Mouse (Mus musculus): ENCODE measurements around the gene Kctd8. TPM values are rescaled to one million over a fixed set of nuclear protein-coding genes. Genes with fewer than 3 reads are reported as not detected.

Kctd8 gene
- polyA plus RNA-seq, 1 experiment from 2014 or later, result not detected

DNA sequence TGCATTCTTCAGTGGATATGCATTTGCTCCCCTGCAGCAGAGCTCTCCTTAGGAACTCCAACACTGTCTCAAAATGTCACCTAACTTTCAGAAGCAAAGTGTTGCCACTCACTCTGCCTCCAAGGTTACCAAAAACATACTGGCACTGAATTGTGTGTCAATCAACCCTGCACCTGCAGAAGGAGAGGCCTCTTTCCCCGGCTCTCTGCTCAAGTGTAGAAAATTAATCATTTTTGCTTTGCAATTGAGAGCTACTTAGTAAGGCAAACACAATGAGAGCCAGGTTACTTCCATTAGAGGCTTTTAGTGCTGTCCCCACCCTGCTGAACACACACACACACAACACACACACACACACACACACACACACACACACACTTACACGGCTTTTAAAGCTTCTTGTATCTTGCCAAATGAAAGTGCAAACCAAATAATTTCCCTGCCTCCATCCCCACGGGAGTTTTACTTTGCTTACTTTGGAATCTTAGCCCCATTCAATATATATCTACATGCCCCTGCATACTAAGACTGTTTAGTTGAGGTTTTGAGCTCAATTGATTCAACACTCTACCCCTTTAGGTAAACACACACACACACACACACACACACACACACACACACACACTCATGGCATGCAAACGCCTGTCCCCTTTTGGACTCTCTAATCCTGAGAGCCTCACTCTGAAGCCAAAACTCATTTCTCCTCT lies 2.4 kb downstream of the Kctd8 start:
- Histone ChIP-seq H3K4me1 (ENCODE audit: insufficient read depth) (no peaks in the 10 kb centered on the region; the same call in 1 of the 2 replicates), H3K9ac (replicated peaks) (no peak overlapping the region), H3K27ac (ENCODE audit: low read depth) (no peak overlapping the region), H3K9me3 (ENCODE audit: low read length) (no peaks in the 10 kb centered on the region), H3K4me3 (ENCODE audit: low read depth, low read length) (no peak overlapping the region), H3K27me3 (ENCODE audit: insufficient read depth, low read length) (peaks cover 23% of the 10 kb centered on the region), H3K4me2 (ENCODE audit: low read depth, low read length) (no peak overlapping the region), H3K36me3 (replicated peaks; ENCODE audit: insufficient read depth, low read length) (no peaks in the 10 kb centered on the region)
- DNase-seq (no peak), ATAC-seq (no peak)
- TF ChIP-seq CTCF (IDR thresholded peaks at IDR 0.05; ENCODE audit: low read depth) (no peak), EP300 (IDR thresholded peaks at IDR 0.05; ENCODE audit: low read depth) (no peak)
- WGBS (ENCODE audit: insufficient replicate concordance), result 39% methylated on average over 4 of the region's 4 CpGs

DNA sequence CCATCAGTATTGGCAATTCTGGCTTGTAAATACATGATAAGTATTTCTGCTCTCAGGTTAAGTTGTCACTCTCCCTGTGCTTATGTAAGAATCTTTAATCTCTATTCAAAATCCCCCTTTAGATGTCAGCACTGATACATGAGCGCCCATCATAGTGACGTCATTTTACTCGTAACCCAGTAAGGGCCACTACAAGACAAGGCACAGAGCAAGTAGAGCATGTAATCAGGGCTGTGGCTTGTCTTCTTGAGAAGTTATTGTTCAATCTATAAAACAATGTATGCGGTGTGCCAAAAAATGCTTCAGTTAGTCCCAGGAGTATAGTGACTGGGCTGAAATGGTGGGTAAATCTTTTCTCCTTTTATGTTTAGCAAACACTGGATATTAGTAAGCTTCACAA lies 13.9 kb downstream of the Kctd8 start:
- ATAC-seq (no peak), DNase-seq (no peak)
- no peak for TF ChIP-seq EP300 (IDR thresholded peaks at IDR 0.05; ENCODE audit: low read depth)
- no peak for TF ChIP-seq CTCF (IDR thresholded peaks at IDR 0.05; ENCODE audit: low read depth)
- no peaks in the 10 kb centered on the region for H3K27me3 ChIP-seq (ENCODE audit: insufficient read depth, low read length)
- H3K4me1 ChIP-seq (ENCODE audit: insufficient read depth), result no peaks in the 10 kb centered on the region
- 73% methylated on average over 4 of the region's 4 CpGs for WGBS (ENCODE audit: insufficient replicate concordance)
- no peak overlapping the region for H3K9ac ChIP-seq (replicated peaks)
- no peaks in the 10 kb centered on the region for H3K9me3 ChIP-seq (ENCODE audit: low read length)
- no peak overlapping the region for H3K27ac ChIP-seq (ENCODE audit: low read depth)
- H3K4me2 ChIP-seq (ENCODE audit: low read depth, low read length), result no peak overlapping the region
- no peak overlapping the region for H3K4me3 ChIP-seq (ENCODE audit: low read depth, low read length)
- H3K36me3 ChIP-seq (replicated peaks; ENCODE audit: insufficient read depth, low read length), result no peaks in the 10 kb centered on the region

DNA sequence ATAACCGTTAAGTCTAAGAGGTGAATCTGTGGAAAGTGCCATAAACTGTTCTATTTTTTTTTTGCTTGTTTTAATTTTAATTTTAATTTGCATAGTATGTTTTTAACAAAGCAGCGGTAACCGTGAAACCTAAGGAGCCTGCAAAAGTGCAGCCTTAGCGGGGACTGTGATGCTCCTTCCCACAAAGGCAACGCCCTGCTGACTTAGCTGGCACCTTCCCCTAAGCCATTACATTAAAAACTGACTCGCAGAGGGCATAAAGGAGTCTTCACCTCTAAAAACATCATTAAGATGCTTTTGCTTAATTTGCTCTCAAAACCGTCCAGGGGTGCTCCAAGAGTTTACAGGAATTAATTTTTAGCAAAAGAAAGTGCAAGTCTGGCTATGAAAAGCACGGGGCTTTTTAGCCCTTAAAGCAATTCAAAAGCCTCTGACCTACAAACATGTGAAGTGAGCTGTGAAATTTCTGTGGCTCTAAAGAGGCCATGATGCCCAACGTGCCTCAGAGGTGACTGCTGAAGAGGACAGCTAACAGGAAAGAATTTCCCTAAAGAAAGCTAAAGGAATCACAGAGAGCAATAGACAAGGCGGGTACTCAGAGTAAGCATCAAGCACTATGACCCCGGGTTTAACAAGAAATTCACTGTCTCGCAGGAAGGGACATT lies 16.8 kb downstream of the Kctd8 start:
- no peak overlapping the region for H3K27ac ChIP-seq (ENCODE audit: low read depth)
- DNase-seq (no peak), ATAC-seq (no peak)
- H3K4me2 ChIP-seq (ENCODE audit: low read depth, low read length), result no peak overlapping the region
- no peaks in the 10 kb centered on the region for H3K4me1 ChIP-seq (ENCODE audit: insufficient read depth)
- H3K9me3 ChIP-seq (ENCODE audit: low read length), result no peaks in the 10 kb centered on the region
- H3K36me3 ChIP-seq (replicated peaks; ENCODE audit: insufficient read depth, low read length), result no peaks in the 10 kb centered on the region
- H3K9ac ChIP-seq (replicated peaks), result no peak overlapping the region
- TF ChIP-seq EP300 (IDR thresholded peaks at IDR 0.05; ENCODE audit: low read depth) (no peak), CTCF (IDR thresholded peaks at IDR 0.05; ENCODE audit: low read depth) (no peak)
- no peaks in the 10 kb centered on the region for H3K27me3 ChIP-seq (ENCODE audit: insufficient read depth, low read length)
- H3K4me3 ChIP-seq (ENCODE audit: low read depth, low read length), result no peak overlapping the region
- WGBS (ENCODE audit: insufficient replicate concordance), result 64% methylated on average over 12 of the region's 12 CpGs

DNA sequence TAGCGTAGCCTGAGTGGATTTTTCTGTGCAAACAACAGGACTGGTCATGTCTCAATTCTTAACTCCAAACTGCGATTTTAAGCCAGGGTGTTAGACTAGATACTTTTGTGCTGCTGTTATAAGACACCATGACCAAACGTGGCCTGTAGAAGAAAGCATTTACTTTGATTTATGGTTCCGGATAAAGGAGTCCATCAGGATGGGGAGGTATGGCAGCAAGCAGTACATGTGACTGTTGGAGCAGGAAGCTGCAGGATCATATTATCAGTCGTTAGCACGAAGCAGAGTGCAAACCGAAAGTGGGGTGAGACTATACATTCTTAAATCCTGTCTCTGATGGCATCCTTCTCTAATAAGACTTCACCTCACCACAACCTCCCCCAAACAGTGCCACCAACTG lies 28.9 kb downstream of the Kctd8 start:
- ATAC-seq, result no peak
- WGBS (ENCODE audit: insufficient replicate concordance), result 74% methylated on average over 7 of the region's 7 CpGs
- DNase-seq, result no peak
- no peak overlapping the region for H3K27ac ChIP-seq (ENCODE audit: low read depth)
- H3K4me3 ChIP-seq (ENCODE audit: low read depth, low read length), result no peak overlapping the region
- H3K9me3 ChIP-seq (ENCODE audit: low read length), result no peaks in the 10 kb centered on the region
- H3K4me2 ChIP-seq (ENCODE audit: low read depth, low read length), result no peak overlapping the region
- H3K4me1 ChIP-seq (ENCODE audit: insufficient read depth), result no peaks in the 10 kb centered on the region
- H3K36me3 ChIP-seq (replicated peaks; ENCODE audit: insufficient read depth, low read length), result no peaks in the 10 kb centered on the region
- no peaks in the 10 kb centered on the region for H3K27me3 ChIP-seq (ENCODE audit: insufficient read depth, low read length)
- TF ChIP-seq EP300 (IDR thresholded peaks at IDR 0.05; ENCODE audit: low read depth) (no peak), CTCF (IDR thresholded peaks at IDR 0.05; ENCODE audit: low read depth) (no peak)
- H3K9ac ChIP-seq (replicated peaks), result no peak overlapping the region

DNA sequence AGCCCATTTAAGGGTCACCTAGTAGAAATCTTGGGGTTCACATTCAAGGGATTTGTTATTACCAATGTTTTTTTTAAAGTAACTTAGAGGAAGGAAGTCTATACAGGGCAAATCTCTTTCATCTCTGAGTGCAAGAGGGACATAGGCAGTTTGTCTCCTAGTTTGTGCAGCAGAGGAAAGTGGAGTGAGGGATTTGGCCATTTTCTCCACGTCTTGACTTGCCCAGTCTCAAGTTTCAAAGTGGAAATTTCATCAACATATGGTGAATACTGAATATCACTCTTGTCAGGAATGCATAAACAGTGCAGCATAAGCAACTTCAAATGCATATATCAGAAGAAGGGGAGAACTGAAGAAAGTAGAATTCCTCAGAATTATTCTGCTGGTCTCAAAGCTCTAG lies 39.8 kb downstream of the Kctd8 start:
- Histone ChIP-seq H3K36me3 (replicated peaks; ENCODE audit: insufficient read depth, low read length) (no peaks in the 10 kb centered on the region), H3K4me1 (ENCODE audit: insufficient read depth) (no peaks in the 10 kb centered on the region), H3K27me3 (ENCODE audit: insufficient read depth, low read length) (no peaks in the 10 kb centered on the region), H3K27ac (ENCODE audit: low read depth) (no peak overlapping the region), H3K9ac (replicated peaks) (no peak overlapping the region), H3K9me3 (ENCODE audit: low read length) (no peaks in the 10 kb centered on the region), H3K4me3 (ENCODE audit: low read depth, low read length) (no peak overlapping the region), H3K4me2 (ENCODE audit: low read depth, low read length) (no peak overlapping the region)
- no peak for TF ChIP-seq CTCF (IDR thresholded peaks at IDR 0.05; ENCODE audit: low read depth)
- TF ChIP-seq EP300 (IDR thresholded peaks at IDR 0.05; ENCODE audit: low read depth), result no peak
- 26% methylated on average over 1 of the region's 1 CpGs for WGBS (ENCODE audit: insufficient replicate concordance)
- ATAC-seq (no peak), DNase-seq (no peak)

DNA sequence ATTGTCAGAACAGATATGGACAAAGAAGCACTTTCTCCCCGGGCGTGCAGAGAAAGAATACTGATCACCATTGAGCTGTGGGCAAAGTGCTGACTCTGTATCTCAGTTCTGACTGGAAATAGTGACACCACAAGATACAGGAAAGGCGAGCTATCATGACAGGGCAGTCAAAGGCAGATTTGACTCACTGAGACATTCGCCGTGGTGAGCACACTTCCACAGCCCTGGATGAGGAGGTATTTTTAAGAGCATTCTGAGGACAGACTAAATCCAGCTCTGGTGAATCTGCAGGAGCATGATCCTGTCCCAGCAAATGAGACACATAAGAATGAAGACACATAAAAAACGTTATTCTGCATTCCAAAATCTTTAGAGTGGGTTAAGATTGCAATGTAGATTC lies 49.1 kb downstream of the Kctd8 start:
- Histone ChIP-seq H3K36me3 (replicated peaks; ENCODE audit: insufficient read depth, low read length) (no peaks in the 10 kb centered on the region), H3K4me1 (ENCODE audit: insufficient read depth) (no peaks in the 10 kb centered on the region), H3K27me3 (ENCODE audit: insufficient read depth, low read length) (no peaks in the 10 kb centered on the region), H3K4me2 (ENCODE audit: low read depth, low read length) (no peak overlapping the region), H3K27ac (ENCODE audit: low read depth) (no peak overlapping the region), H3K9me3 (ENCODE audit: low read length) (no peaks in the 10 kb centered on the region), H3K4me3 (ENCODE audit: low read depth, low read length) (no peak overlapping the region), H3K9ac (replicated peaks) (no peak overlapping the region)
- 70% methylated on average over 6 of the region's 6 CpGs for WGBS (ENCODE audit: insufficient replicate concordance)
- ATAC-seq (no peak), DNase-seq (no peak)
- TF ChIP-seq CTCF (IDR thresholded peaks at IDR 0.05; ENCODE audit: low read depth), result no peak
- TF ChIP-seq EP300 (IDR thresholded peaks at IDR 0.05; ENCODE audit: low read depth), result no peak
